Mouse (Mus musculus) ES-Bruce4 (cell line): ENCODE results near the gene Aff3.

Source experiments
- CTCF ChIP-seq: IDR thresholded peaks from one replicate; pipeline ENCODE4 v1.8.1; 2011; ENCODE audit warnings: low read depth, low read length
- POLR2A ChIP-seq: IDR thresholded peaks from one replicate; pipeline ENCODE4 v1.8.1; 2011; ENCODE audit warnings: low read length; ENCODE audit not compliant: insufficient read depth

DNA sequence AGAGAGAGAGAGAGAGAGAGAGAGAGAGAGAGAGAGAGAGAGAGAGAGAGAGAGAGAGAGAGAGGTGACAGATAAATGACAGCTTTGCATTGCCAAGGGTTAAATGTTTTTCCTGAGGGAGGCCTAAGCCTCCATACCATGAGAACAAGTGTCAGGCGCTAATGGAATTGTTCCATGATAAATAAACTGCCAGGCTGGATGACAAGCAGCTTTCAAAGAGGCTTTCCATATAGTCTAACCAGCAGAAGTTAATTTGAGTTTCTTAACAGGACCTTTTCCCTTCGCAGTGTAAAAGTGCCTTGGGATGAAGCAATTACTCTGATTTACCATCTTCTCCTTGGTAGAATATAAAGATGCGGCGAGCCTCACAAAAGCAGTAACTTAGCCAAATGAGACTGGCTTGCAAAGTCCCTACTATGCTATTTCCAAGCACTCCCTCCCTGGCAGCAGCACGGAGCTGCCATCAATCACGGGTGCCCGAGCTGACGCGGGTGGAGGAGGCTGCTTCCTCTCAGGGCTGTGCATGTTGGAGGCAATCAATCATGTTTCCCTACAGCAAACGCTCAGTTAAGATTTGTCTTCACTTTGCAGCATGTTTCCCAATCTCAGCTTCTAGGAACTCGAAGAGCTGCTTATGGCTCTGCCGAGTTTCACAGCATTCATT is 119.3 kb downstream of the Aff3 start:
- TF ChIP-seq POLR2A (no peak), CTCF (no peak)
